Mouse (Mus musculus) intestine, postnatal 0 days (tissue): ENCODE data around the gene Mlf2. TPM values are rescaled to one million over a fixed set of nuclear protein-coding genes. Genes with fewer than 3 reads are reported as not detected.
"Not testable (repeated sequence)": the region's sequence is repeated elsewhere in the genome, so short reads cannot be mapped to it uniquely, and the experiment has no call there.

Experiments used
- ATAC-seq: fragments of 200-750 bp; cut with Nextera tagmentation; 2 replicates; pipeline ENCODE4 v1.8.0; 2017; ENCODE audit warnings: mild to moderate bottlenecking, moderate TSS enrichment, moderate library complexity
- H3K27ac ChIP-seq: fragments of 300-500 bp; sonication (generic); 2 replicates; pipeline ENCODE4 v1.5.1; 2014; ENCODE audit warnings: mild to moderate bottlenecking, low read depth, low read length, moderate library complexity
- H3K27me3 ChIP-seq: fragments of 300-500 bp; sonication (generic); replicated peaks from 2 replicates; pipeline ENCODE4 v1.6.1; 2014; ENCODE audit warnings: low read length, mixed read lengths; ENCODE audit not compliant: control insufficient read depth, insufficient read depth
- H3K36me3 ChIP-seq: fragments of 300-500 bp; sonication (generic); 2 replicates; pipeline ENCODE4 v1.6.1; 2014; ENCODE audit warnings: mild to moderate bottlenecking, moderate library complexity; ENCODE audit not compliant: control insufficient read depth, insufficient read depth
- H3K4me1 ChIP-seq: fragments of 300-500 bp; sonication (generic); replicated peaks from 2 replicates; pipeline ENCODE4 v1.6.1; 2014; ENCODE audit warnings: antibody characterized with exemption, low read length, mixed read lengths; ENCODE audit not compliant: control insufficient read depth, insufficient read depth
- H3K4me2 ChIP-seq: fragments of 300-500 bp; sonication (generic); replicated peaks from 2 replicates; pipeline ENCODE4 v1.6.1; 2014; ENCODE audit warnings: low read depth, mild to moderate bottlenecking, moderate library complexity
- H3K4me3 ChIP-seq: fragments of 300-500 bp; sonication (generic); 2 replicates; pipeline ENCODE4 v1.5.1; 2014; ENCODE audit warnings: low read depth, low read length
- H3K9ac ChIP-seq: fragments of 300-500 bp; sonication (generic); 2 replicates; pipeline ENCODE4 v1.6.1; 2014; ENCODE audit warnings: mild to moderate bottlenecking, low read depth, low read length
- H3K9me3 ChIP-seq: fragments of 300-500 bp; sonication (generic); 2 replicates; pipeline ENCODE4 v1.6.1; 2016; ENCODE audit warnings: mixed run types; ENCODE audit not compliant: control insufficient read depth
- CTCF ChIP-seq: sonication (generic); IDR thresholded peaks from 2 replicates; pipeline ENCODE4 v1.5.1; 2016; ENCODE audit warnings: low read depth, mild to moderate bottlenecking, control low read depth, antibody characterized with exemption, moderate library complexity
- WGBS: fragments of 180-500 bp; shearing (Covaris S2); extraction: QIAGEN DNeasy Blood & Tissue Kit; methylation state at CpG from one replicate; pipeline ENCODE4 v1.1.7; 2014; 5-methylcytosine and 5-hydroxymethylcytosine counted together
- polyA plus RNA-seq: library from polyadenylated mRNA; unstranded; fragments of >200 nt; fragmentation: Nextera tagmentation; extraction: Ambion mirVana; gene quantifications from 2 replicates; pipeline ENCODE4 v1.2.1, GENCODE M21; 2015

The Mlf2 gene
- polyA plus RNA-seq, 1 experiment from 2014 or later = 269 TPM

DNA sequence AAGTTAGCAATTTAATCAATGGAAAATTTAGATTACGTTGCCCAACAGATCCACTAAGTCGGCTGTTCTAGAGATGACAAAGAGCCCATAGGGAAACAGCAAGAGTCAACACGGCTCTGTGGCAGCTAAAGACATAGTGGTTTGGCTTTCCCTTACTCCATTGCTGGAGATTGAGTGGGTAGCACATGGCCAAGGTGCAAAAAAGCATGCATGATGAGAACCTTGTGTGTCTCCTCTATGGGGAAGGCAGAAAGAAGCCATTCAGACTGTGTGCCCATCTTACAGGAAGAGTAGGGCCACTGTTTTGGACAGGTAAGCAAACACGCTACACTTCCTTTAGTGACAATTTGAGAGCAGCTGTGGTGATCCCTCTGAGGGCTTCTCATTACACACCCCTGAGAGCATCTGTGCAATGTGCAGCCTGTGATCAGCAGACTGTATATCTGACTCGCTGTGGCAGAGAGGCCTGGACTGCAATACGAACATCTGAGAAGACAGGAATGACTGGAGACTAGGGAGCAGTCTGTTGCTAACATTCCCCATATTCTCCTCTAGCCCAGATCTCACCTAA, 42.5 kb upstream of the Mlf2 start:
- Histone ChIP-seq H3K9me3 (no peaks in the 10 kb centered on the region), H3K27ac (no peak overlapping the region), H3K4me2 (no peak overlapping the region), H3K4me3 (no peak overlapping the region), H3K9ac (no peak overlapping the region), H3K4me1 (no peaks in the 10 kb centered on the region), H3K27me3 (no peaks in the 10 kb centered on the region), H3K36me3 (no peaks in the 10 kb centered on the region)
- no peak for TF ChIP-seq CTCF
- WGBS = 90% methylated on average over 6 of the region's 6 CpGs
- ATAC-seq = no peak

DNA sequence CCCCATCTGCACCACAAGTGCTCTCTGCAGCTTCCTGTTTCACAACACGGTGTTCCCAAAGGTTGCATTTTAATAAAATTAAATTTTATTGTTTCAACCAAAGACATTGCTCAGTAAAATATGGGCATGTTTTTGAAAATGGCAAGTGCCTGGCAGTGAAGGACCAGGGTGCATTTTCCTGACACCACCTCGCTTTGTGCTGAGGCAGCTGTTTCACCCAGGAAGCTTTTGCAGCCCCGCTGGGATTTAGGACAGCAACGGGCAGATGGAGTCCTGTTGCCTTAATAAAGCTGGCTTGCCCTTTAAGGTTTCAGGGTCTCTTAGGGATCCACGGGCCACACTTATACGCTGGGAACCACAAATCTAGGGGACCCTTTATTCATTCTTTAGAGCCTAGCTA, 40.2 kb upstream of the Mlf2 start:
- Histone ChIP-seq H3K27ac (no peak overlapping the region), H3K9me3 (no peaks in the 10 kb centered on the region), H3K4me3 (no peak overlapping the region), H3K9ac (no peak overlapping the region), H3K27me3 (no peaks in the 10 kb centered on the region), H3K4me1 (no peaks in the 10 kb centered on the region), H3K4me2 (no peak overlapping the region), H3K36me3 (no peaks in the 10 kb centered on the region)
- WGBS = 61% methylated on average over 6 of the region's 6 CpGs
- ATAC-seq = no peak
- no peak for TF ChIP-seq CTCF

DNA sequence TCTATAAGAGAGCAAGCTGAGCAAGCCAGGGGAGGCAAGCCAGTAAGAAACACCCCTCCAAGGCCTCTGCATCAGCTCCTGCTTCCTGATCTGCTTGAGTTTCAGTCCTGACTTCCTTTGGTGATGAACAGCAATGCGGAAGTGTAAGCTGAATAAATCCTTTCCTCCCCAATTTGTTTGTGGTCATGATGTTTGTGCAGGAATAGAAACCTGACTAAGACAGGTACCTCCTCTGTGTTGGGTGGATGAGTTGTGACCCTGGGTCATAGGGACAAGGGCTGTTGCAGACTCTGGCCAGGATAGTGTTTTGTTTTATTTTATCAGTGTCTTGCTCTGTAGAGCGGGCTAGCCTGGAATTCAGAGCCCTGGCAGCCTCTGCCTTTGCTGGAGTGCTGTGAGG, 37.1 kb upstream of the Mlf2 start:
- not testable (repeated sequence) for H3K4me2 ChIP-seq, H3K27me3 ChIP-seq, ATAC-seq, H3K9ac ChIP-seq, H3K9me3 ChIP-seq, H3K27ac ChIP-seq, H3K4me3 ChIP-seq, H3K36me3 ChIP-seq, H3K4me1 ChIP-seq
- WGBS = 89% methylated on average over 2 of the region's 2 CpGs

DNA sequence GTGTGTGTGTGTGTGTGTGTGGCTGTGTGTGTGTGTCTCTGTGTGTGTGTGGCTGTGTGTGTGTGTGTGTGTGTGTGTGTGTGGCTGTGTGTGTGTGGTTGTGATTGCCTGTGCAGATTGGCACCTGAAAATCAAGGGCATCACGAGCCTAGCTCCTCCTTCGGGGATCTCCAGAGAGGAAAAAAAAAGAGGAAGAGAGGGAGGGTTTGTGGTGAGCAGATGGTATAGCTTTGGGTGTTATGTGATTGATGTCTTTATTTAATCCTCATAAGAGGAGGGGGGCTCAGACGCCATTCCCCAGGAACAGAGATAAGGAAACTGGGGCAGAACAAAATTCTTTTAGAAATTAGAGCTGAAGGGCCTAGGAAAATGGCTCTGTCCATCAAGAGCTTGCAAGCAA, 32.8 kb upstream of the Mlf2 start:
- no peak overlapping the region for H3K4me2 ChIP-seq
- H3K4me3 ChIP-seq = no peak overlapping the region
- ATAC-seq = no peak

DNA sequence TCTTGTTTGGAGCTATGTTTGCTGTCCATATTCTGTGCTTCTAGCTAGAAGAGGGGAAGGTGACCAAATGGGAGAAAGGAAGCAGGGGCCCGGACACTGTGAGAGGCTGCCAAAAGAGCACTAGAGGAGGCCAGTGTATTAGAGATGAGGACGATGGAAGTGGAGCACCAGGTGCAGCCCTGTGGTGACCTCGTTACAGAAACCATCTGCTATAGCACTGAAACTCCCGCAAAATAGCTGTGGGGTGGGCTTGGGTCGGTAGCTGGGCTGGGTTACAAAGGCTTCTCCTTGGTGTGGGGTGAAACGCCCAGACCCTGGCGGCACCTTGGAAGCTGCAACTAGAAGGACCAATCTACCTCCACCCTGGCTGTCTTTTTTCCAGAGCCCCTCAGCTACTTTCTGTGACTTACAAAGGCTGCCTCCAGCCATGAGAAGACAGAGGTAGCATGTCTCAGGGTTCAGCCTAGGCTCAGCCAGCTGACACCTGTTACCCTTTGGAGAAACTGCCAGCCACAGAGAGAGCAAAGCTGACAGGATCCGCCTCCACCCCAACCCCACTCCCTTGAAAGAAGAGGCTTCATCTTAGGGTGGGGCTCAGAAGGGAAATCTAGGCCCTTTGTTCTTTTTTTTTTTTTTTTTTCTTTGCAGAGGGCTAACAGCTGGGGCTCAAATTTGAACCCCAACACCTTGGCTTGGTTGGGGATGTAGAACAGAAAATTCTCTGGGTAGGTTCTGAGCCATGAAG, 31.0 kb upstream of the Mlf2 start:
- no peak overlapping the region for H3K4me2 ChIP-seq
- H3K9me3 ChIP-seq = no peaks in the 10 kb centered on the region
- no peaks in the 10 kb centered on the region for H3K4me1 ChIP-seq
- no peak overlapping the region for H3K9ac ChIP-seq
- no peak for ATAC-seq
- H3K4me3 ChIP-seq = no peak overlapping the region
- H3K27me3 ChIP-seq = no peaks in the 10 kb centered on the region
- TF ChIP-seq CTCF = no peak
- H3K36me3 ChIP-seq = no peaks in the 10 kb centered on the region
- whole genome bisulfite sequencing = 62% methylated on average over 8 of the region's 8 CpGs
- H3K27ac ChIP-seq = no peak overlapping the region

More for the DNA sequence above, 32.8 kb upstream of the Mlf2 start:
- no peaks in the 10 kb centered on the region for H3K27me3 ChIP-seq
- no peaks in the 10 kb centered on the region for H3K4me1 ChIP-seq
- no peaks in the 10 kb centered on the region for H3K36me3 ChIP-seq
- H3K27ac ChIP-seq = no peak overlapping the region
- H3K9me3 ChIP-seq = no peaks in the 10 kb centered on the region
- no peak overlapping the region for H3K9ac ChIP-seq
- no peak for TF ChIP-seq CTCF
- WGBS = 45% methylated on average over 3 of the region's 3 CpGs

DNA sequence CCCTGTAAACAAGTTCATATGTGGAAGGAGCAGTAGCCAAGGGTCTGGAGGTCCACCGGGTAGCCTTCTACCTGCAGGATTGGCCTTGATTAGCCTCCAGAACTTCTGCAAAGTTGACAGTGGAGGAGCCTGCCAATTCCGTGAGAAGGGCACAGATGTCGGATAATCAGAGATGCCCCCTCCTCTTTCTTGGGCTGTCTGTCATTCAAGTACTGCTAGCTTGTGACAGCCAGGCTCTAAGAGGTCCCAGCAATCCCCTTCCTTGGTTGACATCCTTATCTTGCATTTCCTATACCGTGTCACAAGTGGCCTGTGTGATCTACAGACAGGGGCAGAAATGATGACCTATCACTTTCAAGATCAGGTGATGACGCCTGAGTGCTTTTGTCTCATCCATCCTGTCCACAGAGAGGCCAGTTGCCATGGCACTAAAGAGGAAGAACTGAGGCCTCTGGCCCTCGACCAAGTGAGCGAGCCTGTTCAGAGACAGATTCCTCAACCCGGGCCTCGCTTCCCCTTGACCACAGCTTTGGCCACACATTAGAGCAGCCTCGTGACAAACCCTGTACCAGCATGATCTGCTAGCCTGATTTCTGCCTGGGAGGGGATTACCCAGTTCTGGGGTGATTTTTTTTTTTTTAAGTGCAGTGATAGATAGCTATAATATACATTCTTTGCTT, 30.2 kb upstream of the Mlf2 start:
- no peak for TF ChIP-seq CTCF
- 67% methylated on average over 10 of the region's 10 CpGs for WGBS
- no peak overlapping the region for H3K9ac ChIP-seq
- no peak overlapping the region for H3K4me3 ChIP-seq
- H3K4me1 ChIP-seq = no peaks in the 10 kb centered on the region
- no peak overlapping the region for H3K27ac ChIP-seq
- H3K9me3 ChIP-seq = no peaks in the 10 kb centered on the region
- no peaks in the 10 kb centered on the region for H3K36me3 ChIP-seq
- H3K27me3 ChIP-seq = no peaks in the 10 kb centered on the region
- ATAC-seq = no peak
- H3K4me2 ChIP-seq = no peak overlapping the region
